Mouse (Mus musculus) CH12.LX (cell line): ENCODE results near the gene Hoxd12. TPM values are rescaled to one million over a fixed set of nuclear protein-coding genes. Genes with fewer than 3 reads are reported as not detected.

ENCODE experiments used
- DNase-seq: peaks from one replicate; pipeline ENCODE4 v3.0.0-alpha.2; 2013; ENCODE audit errors: extremely low read depth
- H3K27ac ChIP-seq: 2 replicates; pipeline ENCODE4 v1.5.1; 2012; ENCODE audit warnings: low read depth, mild to moderate bottlenecking, control low read depth, moderate library complexity; ENCODE audit not compliant: insufficient read depth
- H3K27me3 ChIP-seq: replicated peaks from 2 replicates; pipeline ENCODE3; 2012; ENCODE audit warnings: inconsistent platforms
- H3K36me3 ChIP-seq, 2 experiments: replicated peaks in 1 of 2; 2 replicates each; pipeline versions ENCODE3 to v1.6.1; 2012; ENCODE audit warnings: inconsistent platforms in 1 of 2, low read length in 1 of 2, mild to moderate bottlenecking in 1 of 2, mixed read lengths in 1 of 2, moderate library complexity in 1 of 2; ENCODE audit not compliant: control insufficient read depth in 1 of 2, insufficient read depth in 1 of 2
- H3K4me1 ChIP-seq, 2 experiments: 2 replicates each; pipeline ENCODE4 v1.6.1; 2012; ENCODE audit warnings: inconsistent platforms in 1 of 2, moderate library complexity in 1 of 2; ENCODE audit not compliant: insufficient read depth in 2 of 2, control insufficient read depth in 1 of 2
- H3K4me2 ChIP-seq: 2 replicates; pipeline ENCODE4 v1.6.1; 2012; ENCODE audit warnings: low read depth, mild to moderate bottlenecking, control low read depth; ENCODE audit not compliant: poor library complexity, insufficient read depth, severe bottlenecking
- H3K4me3 ChIP-seq, 3 experiments: fragments of 150-350 bp in 1 of 3; sonication (generic) in 1 of 3; replicated peaks in 1 of 3; 2 replicates each; pipeline versions ENCODE3 to v1.5.1; 2011 to 2012; ENCODE audit warnings: low read depth in 2 of 3, low read length in 2 of 3, mild to moderate bottlenecking in 2 of 3, moderate library complexity in 2 of 3, control low read depth in 1 of 3, improper control_type of control experiment in 1 of 3, inconsistent platforms in 1 of 3, mixed read lengths in 1 of 3; ENCODE audit not compliant: poor library complexity in 1 of 3
- H3K79me2 ChIP-seq: replicated peaks from 2 replicates; pipeline ENCODE4 v1.6.1; 2012; ENCODE audit warnings: mild to moderate bottlenecking, moderate library complexity; ENCODE audit not compliant: control insufficient read depth, poor library complexity, insufficient read depth, severe bottlenecking; ENCODE audit errors: extremely low read depth
- H3K9ac ChIP-seq: 2 replicates; pipeline ENCODE4 v1.6.1; 2012; ENCODE audit warnings: low read depth, mild to moderate bottlenecking, control low read depth, moderate library complexity; ENCODE audit not compliant: insufficient read depth
- H3K9me3 ChIP-seq: replicated peaks from 2 replicates; pipeline ENCODE3; 2012; ENCODE audit warnings: low read length, inconsistent platforms, mixed read lengths
- CTCF ChIP-seq, 2 experiments: IDR thresholded peaks in 1 of 2; conservative IDR thresholded peaks in 1 of 2; 2 replicates each; pipeline ENCODE4 v1.5.1; 2011 to 2012; ENCODE audit warnings: low read depth in 2 of 2, low read length in 2 of 2, improper control_type of control experiment in 1 of 2, inconsistent platforms in 1 of 2, mild to moderate bottlenecking in 1 of 2, moderate library complexity in 1 of 2
- EP300 ChIP-seq: IDR thresholded peaks from 2 replicates; pipeline ENCODE4 v1.6.1; 2011; ENCODE audit warnings: low read length, improper control_type of control experiment
- ETS1 ChIP-seq: conservative IDR thresholded peaks from 2 replicates; pipeline ENCODE4 v1.6.1; 2012; ENCODE audit warnings: low read depth, mild to moderate bottlenecking, inconsistent platforms, low read length, improper control_type of control experiment, moderate library complexity
- HCFC1 ChIP-seq: IDR thresholded peaks from 2 replicates; pipeline ENCODE4 v1.6.1; 2012; ENCODE audit warnings: low read depth, mild to moderate bottlenecking, inconsistent platforms, low read length, improper control_type of control experiment
- JUN ChIP-seq: IDR thresholded peaks from 2 replicates; pipeline ENCODE4 v1.6.1; 2011; ENCODE audit warnings: low read depth, mild to moderate bottlenecking, low read length, improper control_type of control experiment, moderate library complexity; ENCODE audit not compliant: insufficient read depth
- MAX ChIP-seq: IDR thresholded peaks from 2 replicates; pipeline ENCODE4 v1.6.1; 2011; ENCODE audit warnings: low read length, improper control_type of control experiment
- MXI1 ChIP-seq: IDR thresholded peaks from 2 replicates; pipeline ENCODE4 v1.6.1; 2011; ENCODE audit warnings: mild to moderate bottlenecking, low read depth, low read length, improper control_type of control experiment
- MYC ChIP-seq: IDR thresholded peaks from 2 replicates; pipeline ENCODE4 v1.6.1; 2011; ENCODE audit warnings: low read depth, mild to moderate bottlenecking, improper control_type of control experiment, low read length
- NELFE ChIP-seq: IDR thresholded peaks from 2 replicates; pipeline ENCODE4 v1.6.1; 2011; ENCODE audit warnings: low read depth, low read length, improper control_type of control experiment
- PAX5 ChIP-seq: IDR thresholded peaks from 2 replicates; pipeline ENCODE4 v1.6.1; 2012; ENCODE audit warnings: low read length, inconsistent platforms, mixed read lengths
- RAD21 ChIP-seq: IDR thresholded peaks from 2 replicates; pipeline ENCODE4 v1.6.1; 2011; ENCODE audit warnings: low read depth, mild to moderate bottlenecking, low read length, improper control_type of control experiment, moderate library complexity
- RCOR1 ChIP-seq: conservative IDR thresholded peaks from 2 replicates; pipeline ENCODE4 v1.6.1; 2012; ENCODE audit warnings: low read depth, mild to moderate bottlenecking, inconsistent platforms, low read length, improper control_type of control experiment
- SIN3A ChIP-seq: IDR thresholded peaks from 2 replicates; pipeline ENCODE4 v1.6.1; 2012; ENCODE audit warnings: low read length, improper control_type of control experiment, inconsistent platforms
- TBP ChIP-seq: conservative IDR thresholded peaks from 2 replicates; pipeline ENCODE4 v1.6.1; 2011; ENCODE audit warnings: low read depth, low read length, improper control_type of control experiment
- TCF12 ChIP-seq: IDR thresholded peaks from 2 replicates; pipeline ENCODE4 v1.6.1; 2014; ENCODE audit warnings: low read depth, mild to moderate bottlenecking, inconsistent platforms, low read length, improper control_type of control experiment
- USF1 ChIP-seq: IDR thresholded peaks from 2 replicates; pipeline ENCODE4 v1.6.1; 2014; ENCODE audit warnings: low read depth, mild to moderate bottlenecking, inconsistent platforms, low read length, improper control_type of control experiment
- ZC3H11A ChIP-seq: IDR thresholded peaks from 2 replicates; pipeline ENCODE4 v1.6.1; 2012; ENCODE audit warnings: low read depth, mild to moderate bottlenecking, inconsistent platforms, low read length, improper control_type of control experiment
- ZKSCAN1 ChIP-seq: IDR thresholded peaks from 2 replicates; pipeline ENCODE4 v1.6.1; 2012; ENCODE audit warnings: low read depth, inconsistent platforms, low read length, improper control_type of control experiment, borderline replicate concordance
- ZNF384 ChIP-seq: IDR thresholded peaks from 2 replicates; pipeline ENCODE4 v1.6.1; 2012; ENCODE audit warnings: low read depth, low read length, improper control_type of control experiment, inconsistent platforms
- dilution Hi-C: fragments of 300-500 bp; cut with MboI; formaldehyde crosslinking; loops from 2 replicates; pipeline ENCODE4 v1.14.3; 2020; ENCODE audit warnings: low sequenced_read_pairs; ENCODE audit not compliant: extremely low pct_unique_long_range_greater_than_20kb, extremely low pct_ligation_motif_present
- in situ Hi-C: fragments of 300-500 bp; cut with MboI; formaldehyde crosslinking; loops from 3 replicates; pipeline ENCODE4 v1.14.3; 2019; ENCODE audit warnings: low sequenced_read_pairs, low pct_ligation_motif_present, low pct_unique_long_range_greater_than_20kb, mixed read lengths
- polyA plus RNA-seq: library from polyadenylated mRNA; unstranded; fragments of >175 nt; gene quantifications from 2 replicates; pipeline ENCODE4 v1.2.1, GENCODE M21; 2012; ENCODE audit warnings: low read depth; ENCODE audit not compliant: insufficient read length
- total RNA-seq, 2 experiments: library from RNA; depleted of rRNA; stranded (reverse); fragments of 300-350 nt in 1 of 2; fragments of >200 nt in 1 of 2; gene quantifications; 2 replicates each; pipeline ENCODE4 v1.2.3; 2012 to 2014

Hoxd12 gene
- total and polyA plus RNA-seq, 3 experiments = not detected

DNA sequence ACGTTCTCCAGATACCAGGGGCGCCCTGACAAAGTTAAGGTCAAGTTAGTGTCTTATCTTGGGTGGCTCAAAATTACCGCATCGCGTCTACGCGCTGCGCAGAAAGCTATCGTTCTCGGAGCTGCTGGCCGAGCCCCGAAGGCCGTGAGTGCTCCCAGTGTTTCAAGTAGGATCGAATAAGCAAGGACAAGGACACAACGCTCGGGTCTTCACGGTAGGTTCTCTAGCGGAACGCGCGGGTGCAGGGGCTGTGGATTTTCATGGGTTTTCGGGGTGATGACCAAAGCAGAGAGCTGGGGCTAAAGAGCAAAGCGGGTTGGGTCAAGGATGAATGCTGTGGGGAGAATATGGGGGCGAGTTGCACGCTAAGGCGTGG lies 4.8 kb downstream of the Hoxd12 start:
- no peaks in the 10 kb centered on the region for H3K36me3 ChIP-seq
- H3K4me3 ChIP-seq = no peak overlapping the region
- dilution Hi-C loops (no loop called here), in situ Hi-C loops (loop anchor here (25.0 kb wide), 1 partner anchor 633 kb away; no protein-coding TSS in a partner anchor)
- H3K4me2 ChIP-seq = no peak overlapping the region
- H3K9me3 ChIP-seq = peaks cover 27% of the 10 kb centered on the region
- no peak for DNase-seq
- no peak overlapping the region for H3K9ac ChIP-seq
- TF ChIP-seq ETS1 = no peak
- no peak for TF ChIP-seq RCOR1
- no peak for TF ChIP-seq MYC
- no peak for TF ChIP-seq USF1
- TF ChIP-seq SIN3A = no peak
- TF ChIP-seq, all 38 proteins: peak for 0
- H3K79me2 ChIP-seq = no peaks in the 10 kb centered on the region
- H3K4me1 ChIP-seq = no peaks in the 10 kb centered on the region
- H3K27me3 ChIP-seq = no peaks in the 10 kb centered on the region
- no peak overlapping the region for H3K27ac ChIP-seq

DNA sequence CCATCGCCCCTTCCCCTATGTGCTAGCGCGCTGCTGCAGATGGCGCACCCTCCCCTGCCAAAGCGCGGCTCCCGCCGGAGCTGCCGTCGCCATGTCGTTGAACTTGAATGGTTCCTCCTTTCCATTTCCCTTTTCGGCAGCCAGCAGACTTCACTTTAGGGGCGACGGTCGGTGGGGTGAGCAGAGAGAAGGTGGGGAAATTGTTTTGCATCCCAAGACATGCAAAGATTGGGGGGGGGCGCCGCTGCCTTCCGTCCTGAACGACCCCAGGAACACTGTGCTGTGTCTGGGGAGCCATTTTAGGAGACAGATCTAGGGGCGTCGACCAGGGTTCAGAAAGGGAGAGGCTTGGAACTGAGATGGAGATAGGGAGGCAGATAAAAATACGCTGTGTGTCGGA lies 5.2 kb downstream of the Hoxd12 start:
- H3K4me1 ChIP-seq = no peaks in the 10 kb centered on the region
- peaks cover 27% of the 10 kb centered on the region for H3K9me3 ChIP-seq
- H3K27ac ChIP-seq = no peak overlapping the region
- in situ Hi-C loops (loop anchor here (25.0 kb wide), 1 partner anchor 632 kb away; no protein-coding TSS in a partner anchor), dilution Hi-C loops (no loop called here)
- no peak for DNase-seq
- H3K4me2 ChIP-seq = no peak overlapping the region
- H3K79me2 ChIP-seq = no peaks in the 10 kb centered on the region
- H3K36me3 ChIP-seq = no peaks in the 10 kb centered on the region
- no peaks in the 10 kb centered on the region for H3K27me3 ChIP-seq
- H3K9ac ChIP-seq = no peak overlapping the region
- TF ChIP-seq SIN3A (no peak), CTCF (conservative IDR thresholded peaks at IDR 0.05 in 1 of 2, IDR thresholded peaks at IDR 0.05 in 1 of 2; ENCODE audit: low read depth in 2 of 2, low read length in 2 of 2) (no peak), ZNF384 (no peak), JUN (no peak), ZKSCAN1 (no peak), TCF12 (no peak), TBP (no peak), PAX5 (no peak), MAX (no peak)
- H3K4me3 ChIP-seq = no peak overlapping the region

DNA sequence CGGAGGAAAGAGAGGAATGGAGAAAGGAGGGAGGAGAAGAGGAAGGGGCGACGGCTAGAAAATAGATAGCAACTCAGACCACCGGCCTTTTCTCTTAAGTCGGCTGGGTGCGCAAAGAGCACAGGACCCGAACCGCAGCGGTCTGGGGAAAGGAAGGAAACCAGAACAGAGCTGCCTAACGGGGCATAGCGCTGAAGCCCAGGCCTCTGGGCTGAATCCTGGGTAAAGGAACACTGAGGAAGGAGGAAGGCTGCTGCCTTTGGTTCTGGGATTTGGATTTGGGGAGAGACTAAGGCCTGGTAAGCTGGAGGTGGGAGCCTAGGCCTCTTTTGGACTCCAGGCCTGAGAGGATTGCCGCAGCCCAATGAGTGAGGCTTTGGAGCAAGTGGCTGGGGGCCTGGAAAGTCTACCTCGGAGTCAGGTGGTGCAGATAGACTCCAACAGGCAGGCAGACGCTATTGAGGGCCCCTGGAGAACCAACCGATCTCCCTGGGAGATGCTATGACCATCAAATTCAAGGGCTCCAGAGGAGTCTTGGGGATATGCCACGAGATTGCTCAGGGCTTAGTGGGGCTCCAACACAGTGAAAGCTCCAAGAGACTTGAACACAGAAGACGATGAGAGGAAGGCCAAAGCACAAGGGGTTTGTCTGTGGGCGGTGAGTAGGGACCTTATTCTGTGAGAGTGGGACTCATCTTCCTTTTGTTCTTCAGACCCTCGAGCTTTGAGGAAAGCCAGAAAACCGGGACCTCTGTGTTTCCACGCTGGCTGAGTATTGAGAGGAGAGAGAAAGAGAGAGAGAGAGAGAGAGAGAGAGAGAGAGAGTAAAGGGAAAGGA lies 6.0 kb downstream of the Hoxd12 start:
- Histone ChIP-seq H3K4me1 (no peaks in the 10 kb centered on the region), H3K36me3 (no peaks in the 10 kb centered on the region), H3K4me3 (no peak overlapping the region), H3K9me3 (peaks cover 27% of the 10 kb centered on the region), H3K79me2 (no peaks in the 10 kb centered on the region), H3K4me2 (no peak overlapping the region), H3K27ac (no peak overlapping the region), H3K9ac (no peak overlapping the region), H3K27me3 (no peaks in the 10 kb centered on the region)
- in situ Hi-C loops (loop anchor here (25.0 kb wide), 1 partner anchor 632 kb away; no protein-coding TSS in a partner anchor), dilution Hi-C loops (no loop called here)
- TF ChIP-seq EP300 = no peak
- TF ChIP-seq ZKSCAN1 = no peak
- TF ChIP-seq TBP = no peak
- no peak for TF ChIP-seq HCFC1
- TF ChIP-seq ZC3H11A = no peak
- no peak for TF ChIP-seq USF1
- no peak for TF ChIP-seq RAD21
- no peak for TF ChIP-seq TCF12
- no peak for TF ChIP-seq NELFE
- TF ChIP-seq MXI1 = no peak
- no peak for DNase-seq
